Mouse (Mus musculus): ENCODE results near the gene Srsf2.

DNA sequence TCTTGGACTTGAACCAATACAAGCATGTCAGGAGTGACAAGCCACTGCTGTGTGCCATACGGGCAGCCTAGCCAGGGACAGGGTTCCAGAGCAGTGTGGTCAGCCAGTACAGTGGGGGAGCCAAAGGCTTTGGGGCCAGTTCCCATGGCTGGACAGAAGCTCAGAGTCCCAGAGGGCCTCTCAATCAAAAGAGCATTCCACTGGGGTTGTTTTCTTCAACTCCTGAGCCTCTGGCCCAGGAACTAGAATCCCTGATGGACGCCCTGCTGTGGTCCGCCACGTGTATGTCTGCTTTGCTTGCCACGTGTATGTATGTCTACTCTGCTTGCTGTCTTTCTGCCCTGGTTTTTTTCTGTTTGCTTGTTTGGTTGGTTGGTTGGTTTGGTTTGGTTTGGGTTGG lies 51.8 kb downstream of the Srsf2 start:
- TF ChIP-seq POLR2A (IDR thresholded peaks at IDR 0.05; ENCODE audit: extremely low read depth, insufficient read depth, low read length), result no peak
- no peak for TF ChIP-seq CTCF (IDR thresholded peaks at IDR 0.05; ENCODE audit: extremely low read depth, insufficient read depth, low read length)

Measured in cortical plate, adult 2 months (tissue).